Mouse (Mus musculus): ENCODE data around the gene Fabp3.

Fabp3 gene

GRCm38 (mm10) chr4:130335867-130336266 lies 27.5 kb downstream of the Fabp3 start:
- no peak for DNase-seq

- DNase-seq, result peak; percentile 37
Measured at GRCm38 (mm10) chr4:130341691-130342090, 33.3 kb downstream of the Fabp3 start.

- DNase-seq, result no peak
Measured at GRCm38 (mm10) chr4:130349666-130350065, 41.3 kb downstream of the Fabp3 start.

GRCm38 (mm10) chr4:130350690-130351422 lies 42.5 kb downstream of the Fabp3 start:
- no peak for DNase-seq

DNA sequence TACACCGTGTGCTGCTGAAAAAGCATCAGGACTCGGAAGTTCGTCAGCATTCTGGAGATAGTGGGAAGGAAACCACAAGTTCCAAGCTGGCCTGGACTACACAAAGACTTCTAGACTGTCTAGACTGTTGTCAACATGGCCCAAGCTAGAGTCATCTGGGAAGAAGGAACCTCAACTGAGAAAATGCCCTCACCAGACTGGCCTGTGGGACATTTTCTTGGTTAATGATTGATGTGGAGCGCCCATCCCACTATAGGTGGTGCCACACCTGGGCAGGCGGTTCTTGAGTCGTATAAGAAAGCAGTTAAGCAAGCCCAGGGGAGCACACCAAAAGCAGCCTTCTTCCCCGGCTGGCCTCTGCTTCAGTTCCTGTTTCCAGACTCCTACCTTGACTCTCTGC lies 44.2 kb downstream of the Fabp3 start:
- no peak for DNase-seq

DNA sequence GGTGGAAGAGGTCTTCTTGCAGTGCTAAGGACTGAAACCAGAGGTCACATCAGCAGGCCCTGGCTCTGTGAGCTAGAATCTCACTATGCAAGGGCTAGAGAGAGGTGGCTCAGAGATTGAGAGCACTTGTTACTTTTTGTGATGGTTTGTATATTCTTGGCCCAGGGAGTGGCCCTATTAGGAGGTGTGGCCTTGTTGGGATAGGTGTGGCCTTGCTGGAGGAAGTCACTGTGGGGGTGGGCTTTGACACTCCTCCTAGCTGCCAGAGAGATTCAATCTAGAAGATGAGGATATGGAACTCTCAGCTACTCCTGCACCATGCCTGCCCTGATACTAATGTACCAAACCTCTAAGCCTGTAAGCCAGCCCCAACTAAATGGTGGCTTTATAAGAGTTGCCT lies 49.6 kb downstream of the Fabp3 start:
- no peak for DNase-seq

DNA sequence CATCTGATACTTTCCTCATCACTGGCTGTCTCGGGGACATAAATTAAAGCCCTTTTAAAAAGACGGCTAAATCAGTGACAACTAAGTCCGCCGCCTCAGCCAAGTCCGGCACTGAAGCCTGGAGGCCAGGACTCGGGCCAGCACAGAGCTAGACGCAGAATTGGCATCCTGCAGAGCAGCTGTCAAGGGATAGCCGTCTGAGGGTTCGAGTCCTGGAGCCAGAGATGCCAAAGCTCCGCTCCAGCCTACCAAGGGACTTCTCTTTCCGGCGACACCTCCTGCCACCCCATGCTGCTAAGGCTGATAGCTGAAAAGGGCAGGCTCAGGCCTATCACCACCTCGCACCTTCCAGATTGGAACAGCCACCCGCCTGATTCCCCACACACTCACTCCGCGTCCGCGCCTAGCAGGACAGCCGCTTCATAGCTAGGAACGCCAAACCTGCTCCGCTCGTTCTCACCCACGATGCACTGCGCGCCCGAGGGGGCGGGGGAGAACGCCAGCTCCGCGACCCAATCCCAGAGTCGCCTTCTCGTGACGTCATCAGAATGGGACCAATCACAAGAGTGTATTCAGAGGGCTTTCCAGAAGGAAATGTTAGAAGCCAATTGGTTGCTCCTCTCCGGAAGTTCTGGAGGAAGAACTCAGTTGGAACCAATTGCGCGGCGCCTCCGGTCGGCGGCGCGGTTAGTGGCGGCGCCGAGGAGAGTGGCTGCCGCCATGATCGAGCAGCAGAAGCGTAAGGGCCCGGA lies 51.3 kb downstream of the Fabp3 start, which contains the start of the genes Zcchc17 and Snrnp40:
Zcchc17 (minus strand) TSS at position 458 of the 752 bp plus-strand sequence.
Snrnp40 (plus strand) TSS at position 647 of the 752 bp plus-strand sequence.
- DNase-seq, result peak; percentile 98

DNA sequence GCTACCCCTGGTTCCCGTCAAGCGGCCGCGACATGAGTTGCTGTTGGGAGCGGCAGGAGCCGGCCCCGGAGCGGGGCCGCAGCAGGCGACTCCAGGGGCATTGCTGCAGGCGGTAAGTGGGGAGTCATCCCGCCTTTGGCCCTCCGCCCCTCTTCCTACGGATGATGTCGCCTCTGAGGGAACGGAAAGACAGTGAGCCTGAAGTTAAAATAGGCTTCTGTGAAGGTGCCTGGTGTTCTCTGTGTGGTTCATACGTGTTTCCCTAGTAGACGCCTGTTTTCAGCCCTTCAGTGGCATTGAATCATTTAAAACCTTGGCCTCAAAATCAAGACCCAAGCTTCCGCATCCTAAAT lies 51.8 kb downstream of the Fabp3 start:
- DNase-seq, result no peak

Measured in kidney, adult 18-20 months (tissue).